12 mouse cellular contexts compared by ENCODE assay signal in the genomic region with DNA sequence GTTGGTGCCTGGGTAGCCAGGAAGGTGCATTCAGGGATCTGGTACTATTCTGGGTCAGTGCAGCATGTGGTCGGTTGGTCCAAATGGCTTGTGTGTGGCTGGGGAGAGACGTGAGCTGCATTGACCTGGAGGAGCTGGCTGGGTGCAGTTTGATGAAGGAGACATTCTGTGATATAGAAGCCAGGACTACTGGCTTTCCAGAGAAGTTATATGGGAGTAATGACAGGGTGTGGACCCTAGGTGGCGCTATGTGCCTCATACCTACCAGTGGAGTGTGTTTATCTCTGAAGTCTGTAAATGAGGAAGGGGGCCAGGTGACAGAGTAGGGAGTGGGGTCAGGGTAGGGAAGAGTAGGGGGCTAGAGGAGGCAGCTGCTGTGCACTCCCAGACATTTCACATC. TPM values are rescaled to one million over a fixed set of nuclear protein-coding genes. Genes with fewer than 3 reads are reported as not detected.
DNase-seq lines count a peak whose midpoint lies in the region; ATAC-seq and TF ChIP-seq lines count a peak whose summit lies in the region.
"Had no signal": no experiment of that assay in that cellular context is flagged by ENCODE, and none has a peak within 500 bp of the region (broad histone marks: within the 10 kb centered on the region; RNA-seq: fewer than 3 reads in every experiment).

No protein-coding gene starts in this region.

- DNase-seq in gastrocnemius, adult 2 months, result no peak
- no peak for DNase-seq in gastrocnemius, adult 18-20 months (ENCODE audit: low spot score)
- DNase-seq in midbrain, embryonic 11.5 days (ENCODE audit: low spot score, missing footprints), result peak; percentile 72
- peak; percentile 46 for DNase-seq in brain, adult 2 months (ENCODE audit: low read depth, low spot score)
- no peak for DNase-seq in adrenal gland, postnatal 14 days
- no peak for DNase-seq in urinary bladder, adult 2 months (ENCODE audit: low spot score)
- DNase-seq: kidney, postnatal 25 days; right cerebral cortex, postnatal 4 days had no signal

- no peak overlapping the region for H3K4me2 ChIP-seq in midbrain, embryonic 11.5 days
- no peak overlapping the region for H3K4me2 ChIP-seq in midbrain, embryonic 15.5 days
- H3K4me2 ChIP-seq: heart, embryonic 13.5 days; hindbrain, embryonic 14.5 days had no signal

- intact Hi-C loops in gastrocnemius, adult 2 months (cut with DNase I), result no loop called here

- H3K4me1 ChIP-seq in midbrain, embryonic 11.5 days (ENCODE audit: control insufficient read depth, insufficient read depth, low read length), result no peaks in the 10 kb centered on the region
- no peaks in the 10 kb centered on the region for H3K4me1 ChIP-seq in midbrain, embryonic 15.5 days
- H3K4me1 ChIP-seq: heart, embryonic 13.5 days had no signal

- peaks cover 4% of the 10 kb centered on the region; the same call in 1 of the 2 replicates for H3K9me3 ChIP-seq in midbrain, embryonic 11.5 days (ENCODE audit: control insufficient read depth, low read length)
- no peaks in the 10 kb centered on the region for H3K9me3 ChIP-seq in midbrain, embryonic 15.5 days

- peak; percentile 46; the same call in 1 of the 2 replicates for TF ChIP-seq CTCF in gastrocnemius, adult 2 months (IDR thresholded peaks at IDR 0.05)

- no peak overlapping the region for H3K9ac ChIP-seq in midbrain, embryonic 11.5 days (ENCODE audit: low read length)
- no peak overlapping the region for H3K9ac ChIP-seq in midbrain, embryonic 15.5 days
- H3K9ac ChIP-seq: heart, embryonic 13.5 days; hindbrain, embryonic 14.5 days had no signal

- no peak overlapping the region for H3K4me3 ChIP-seq in gastrocnemius, adult 2 months
- H3K4me3 ChIP-seq in midbrain, embryonic 11.5 days (ENCODE audit: low read depth, low read length), result no peak overlapping the region
- no peak overlapping the region for H3K4me3 ChIP-seq in midbrain, embryonic 15.5 days
- H3K4me3 ChIP-seq: heart, embryonic 13.5 days had no signal

- H3K27ac ChIP-seq in gastrocnemius, adult 2 months, result no peak overlapping the region
- H3K27ac ChIP-seq in midbrain, embryonic 11.5 days (ENCODE audit: low read depth, low read length), result no peak overlapping the region
- H3K27ac ChIP-seq in midbrain, embryonic 15.5 days, result no peak overlapping the region
- H3K27ac ChIP-seq: heart, embryonic 13.5 days; hindbrain, embryonic 14.5 days had no signal

- no peak for ATAC-seq in midbrain, embryonic 11.5 days (ENCODE audit: low FRiP score)
- ATAC-seq in midbrain, embryonic 15.5 days (replicated peaks), result no peak

- H3K36me3 ChIP-seq in midbrain, embryonic 11.5 days (ENCODE audit: control insufficient read depth, insufficient read depth, low read length), result no peaks in the 10 kb centered on the region
- H3K36me3 ChIP-seq in midbrain, embryonic 15.5 days (replicated peaks), result 0 out of 2 replicates have a peak, but pooled peaks cover 6% of the 10 kb centered on the region
- H3K36me3 ChIP-seq: heart, embryonic 13.5 days had no signal

- no peaks in the 10 kb centered on the region for H3K27me3 ChIP-seq in midbrain, embryonic 11.5 days (ENCODE audit: control insufficient read depth, insufficient read depth, low read length)
- no peaks in the 10 kb centered on the region for H3K27me3 ChIP-seq in midbrain, embryonic 15.5 days (replicated peaks)

- WGBS in midbrain, embryonic 11.5 days, result 32% methylated on average over 3 of the region's 3 CpGs
- 41% methylated on average over 3 of the region's 3 CpGs for whole genome bisulfite sequencing in midbrain, embryonic 15.5 days

RNA-seq across cellular contexts. Expression of a gene that starts 21.1 kb away (rescaled TPM):
- not detected for total RNA-seq in gastrocnemius, adult 2 months (2021)
- under 1 TPM in 1 of 2 experiments, not detected in 1; 0.07 TPM for total RNA-seq in gastrocnemius, adult 18-20 months (2021)
- 10.2 and 10.4 TPM in 2 replicates for polyA plus RNA-seq in midbrain, embryonic 11.5 days (2014; fragmentation: Nextera tagmentation; extraction: Ambion mirVana)
- 111 and 114 TPM in 2 replicates for polyA plus RNA-seq in midbrain, embryonic 15.5 days (2015; fragmentation: Nextera tagmentation; extraction: Ambion mirVana)
- total RNA-seq in adrenal gland, postnatal 14 days (2021), result 2.1 and 2.7 TPM in 2 replicates
- 0.03 and 0.08 TPM in 2 replicates for polyA plus RNA-seq in urinary bladder, adult 2 months (2012; rRNA removed)
- total RNA-seq: gastrocnemius, adult 8-10 months had no signal

Comparison
In these comparisons a context has a peak if more than half of its experiments do, and no peak if none do; other contexts are left out.
1. DNase-seq: peak in midbrain, embryonic 11.5 days (single experiment) and brain, adult 2 months (single experiment); none in gastrocnemius, adult 2 months (single experiment), gastrocnemius, adult 18-20 months (single experiment), adrenal gland, postnatal 14 days (single experiment) and urinary bladder, adult 2 months (single experiment).